Mouse (Mus musculus): Measurements from ENCODE around the gene Gm10382. TPM values are rescaled to one million over a fixed set of nuclear protein-coding genes. Genes with fewer than 3 reads are reported as not detected.
"Not testable (repeated sequence)": the region's sequence is repeated elsewhere in the genome, so short reads cannot be mapped to it uniquely, and the experiment has no call there.

The Gm10382 gene
- total RNA-seq, 2 experiments from 2014 or later = 0.21 to 0.24 TPM

DNA sequence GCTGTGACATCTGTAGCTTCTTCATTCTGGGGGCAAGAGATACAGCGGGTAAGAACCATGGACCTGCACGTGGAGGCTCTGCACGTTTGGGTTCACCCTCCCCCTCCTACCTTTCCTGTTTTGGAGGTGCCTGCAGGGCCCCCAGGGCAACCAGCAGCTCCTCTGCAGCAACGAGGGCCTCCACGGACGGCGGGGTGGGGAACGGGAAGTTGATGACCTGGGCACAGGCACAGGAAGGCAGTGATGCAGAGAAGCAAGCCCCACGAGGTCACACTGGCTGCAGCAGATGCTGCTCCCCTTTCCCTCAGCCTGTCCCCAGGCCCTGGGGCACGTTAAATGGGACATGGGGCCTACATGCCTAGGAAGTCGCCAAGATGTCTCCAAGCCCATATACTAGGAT is 30.0 kb downstream of the Gm10382 start:
- no peak for DNase-seq

DNA sequence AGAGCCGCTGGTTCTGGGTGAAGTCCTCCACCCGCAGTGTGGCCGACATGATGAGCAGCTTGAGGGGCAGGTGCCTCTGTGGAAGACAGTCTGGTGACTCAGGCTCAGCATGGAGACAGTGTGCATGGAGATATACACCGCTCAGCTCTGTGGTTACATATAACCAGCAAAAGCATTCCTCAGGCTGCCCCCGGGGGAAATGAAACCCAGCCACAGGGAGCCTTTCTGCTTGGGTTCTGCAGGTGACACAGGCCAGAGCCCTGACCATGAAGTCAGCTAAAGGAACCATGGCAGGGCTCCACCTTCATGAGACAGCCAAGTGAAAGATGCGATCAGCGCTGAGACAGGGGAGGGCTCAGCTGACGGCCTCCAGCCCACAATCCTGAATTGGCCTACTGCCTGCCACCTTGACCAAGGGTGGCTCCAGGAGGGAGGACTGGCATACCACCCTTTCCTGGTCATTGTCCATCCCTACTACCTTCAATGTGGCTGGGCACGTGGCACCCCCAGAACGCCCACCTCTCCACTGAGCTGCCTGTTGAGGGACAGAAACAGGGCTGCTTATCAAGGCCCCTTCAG is 36.7 kb downstream of the Gm10382 start:
- no peak for DNase-seq

DNA sequence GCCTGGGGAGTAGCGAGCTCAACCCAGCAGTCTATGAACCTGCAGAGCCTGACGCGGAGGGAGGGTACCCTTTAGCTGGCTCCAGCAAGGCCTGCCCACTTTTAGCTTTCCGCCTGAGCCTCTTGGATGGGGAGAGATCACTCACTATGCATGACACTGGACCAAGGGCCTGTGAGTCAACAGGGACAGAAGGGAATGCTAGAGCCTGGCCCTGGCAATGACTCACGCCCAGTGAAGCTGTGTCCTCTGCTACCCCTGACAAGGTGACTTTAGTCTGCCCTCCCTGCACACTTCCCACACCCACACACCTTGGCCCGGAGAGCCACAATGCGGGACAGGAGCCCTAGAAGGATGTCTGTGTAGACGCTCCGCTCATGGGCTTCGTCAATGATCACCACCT is 37.2 kb downstream of the Gm10382 start:
- DNase-seq = peak; percentile 27

DNA sequence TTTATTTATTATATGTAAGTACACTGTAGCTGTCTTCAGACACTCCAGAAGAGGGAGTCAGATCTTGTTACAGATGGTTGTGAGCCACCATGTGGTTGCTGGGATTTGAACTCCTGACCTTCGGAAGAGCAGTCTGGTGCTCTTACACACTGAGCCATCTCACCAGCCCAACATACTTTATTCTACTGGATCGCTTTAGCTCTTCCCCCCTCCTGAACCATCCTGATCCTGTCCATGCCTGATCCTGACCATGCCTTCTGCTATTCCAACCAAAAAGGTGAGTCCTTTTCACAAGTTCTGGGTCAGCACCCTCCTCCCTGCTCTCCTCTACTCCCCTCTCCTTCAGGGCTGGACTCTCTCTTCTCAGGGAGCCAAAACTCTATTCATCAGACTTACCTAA is 43.2 kb downstream of the Gm10382 start:
- not testable (repeated sequence) for DNase-seq

DNA sequence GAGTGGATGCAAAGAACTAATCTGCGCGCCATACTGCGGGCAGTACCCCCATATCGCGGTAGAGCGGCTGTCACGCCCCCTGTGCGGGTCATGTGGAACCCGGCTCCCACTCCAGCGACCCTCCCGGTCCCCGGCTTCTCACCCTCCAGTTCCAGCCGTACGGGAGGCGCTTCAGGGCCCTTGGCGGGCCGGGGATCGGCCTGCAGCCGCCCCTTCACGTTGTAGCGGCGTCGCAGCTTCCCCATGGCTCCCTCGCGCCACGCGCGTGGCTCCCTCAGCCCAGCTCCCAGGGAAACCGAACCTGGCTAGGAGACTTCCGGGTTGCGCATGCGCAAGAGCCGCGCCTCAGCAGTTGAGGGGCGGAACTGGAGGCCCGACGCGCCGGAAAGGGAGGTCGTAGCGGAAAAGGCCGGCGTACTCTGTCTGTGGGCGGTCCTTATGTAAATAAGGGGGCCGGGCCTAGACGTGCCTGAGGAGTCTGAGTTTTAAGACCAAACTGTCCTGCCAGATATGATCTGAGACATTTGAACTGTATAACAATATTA is 44.7 kb downstream of the Gm10382 start, which contains the start of gene Dhx37:
TSS of gene Dhx37 (minus strand) at position 329 of the 545 bp plus-strand sequence.
- DNase-seq = peak; percentile 95

DNA sequence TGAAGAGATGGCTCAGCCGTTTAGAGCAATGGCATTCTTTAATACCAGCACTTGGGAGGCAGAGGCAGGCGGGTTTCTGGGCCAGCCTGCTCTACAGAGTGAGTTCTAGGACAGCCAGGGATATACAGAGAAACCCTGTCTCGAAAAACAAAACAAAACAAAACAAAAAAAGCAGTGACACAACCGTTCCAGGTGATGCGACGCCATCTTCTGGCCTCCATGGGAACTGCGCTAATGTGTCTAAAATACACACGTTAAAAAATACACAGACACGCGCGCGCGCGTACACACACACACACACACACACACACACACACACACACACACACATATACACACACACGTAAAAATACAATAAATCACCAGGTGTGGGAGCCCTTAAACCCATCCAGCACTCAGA is 45.2 kb downstream of the Gm10382 start:
- not testable (repeated sequence) for DNase-seq

Other genes starting within 250 kb of the Gm10382 start
- 100 to 1,000 TPM; 125 to 153 TPM for gene Ncor2, start 210.1 kb upstream of the Gm10382 start, total RNA-seq (2021)
- 1,000 to 10,000 TPM in 1 of 2 experiments, 100 to 1,000 TPM in 1; 506 to 1,242 TPM for gene Scarb1, start 48.2 kb upstream of the Gm10382 start, total RNA-seq (2021)
- 1,000 to 10,000 TPM; 1,039 to 1,045 TPM for gene Ubc, start 880 bp downstream of the Gm10382 start, total RNA-seq (2021)
- gene Dhx37, start 44.8 kb downstream of the Gm10382 start, total RNA-seq (2021) = 10 to 100 TPM; 11.2 to 12.2 TPM
- gene Bri3bp, start 52.2 kb downstream of the Gm10382 start, total RNA-seq (2021) = 10 to 100 TPM; 31.6 to 37.1 TPM
- gene Aacs, start 86.5 kb downstream of the Gm10382 start, total RNA-seq (2021) = 10 to 100 TPM; 18.1 to 18.5 TPM
- gene Tmem132b, start 142.5 kb downstream of the Gm10382 start, total RNA-seq (2021) = 1 to 10 TPM in 1 of 2 experiments, under 1 TPM in 1; 0.70 to 1.2 TPM